Mouse (Mus musculus) retina, postnatal 7 days (tissue): ENCODE measurements around the gene Ttc16.

ENCODE experiments used
- DNase-seq: peaks from one replicate; pipeline ENCODE4 v3.0.0-alpha.2; 2012; ENCODE audit warnings: low read depth, low spot score

Ttc16 gene

GRCm38 (mm10) chr2:32718761-32719160 is 56.7 kb downstream of the Ttc16 start:
- DNase-seq, result no peak

DNA sequence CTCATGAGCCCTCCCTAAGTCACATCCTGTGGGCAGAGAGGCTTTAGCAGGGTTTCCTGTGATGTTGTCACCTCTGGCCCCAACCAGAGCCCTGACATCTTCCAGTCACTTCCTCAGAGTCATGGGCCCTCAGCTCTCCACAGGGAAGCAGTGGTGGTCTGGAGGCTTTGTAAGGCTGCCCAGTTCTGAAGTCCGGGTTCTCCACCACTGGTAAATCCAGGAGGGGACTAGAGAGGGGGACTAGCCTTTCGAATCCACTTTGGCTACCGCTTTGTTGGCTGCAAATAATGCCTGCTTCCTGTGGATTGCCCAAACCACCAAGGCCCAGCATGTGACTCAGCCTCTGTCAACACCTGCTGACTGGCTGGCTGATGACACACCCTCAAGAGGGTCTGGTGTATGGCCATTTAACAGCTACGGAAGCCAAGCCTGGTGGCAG is 60.4 kb downstream of the Ttc16 start:
- DNase-seq, result no peak

- no peak for DNase-seq
These were observed 61.1 kb downstream of the Ttc16 start for GRCm38 (mm10) chr2:32714117-32714986.

DNA sequence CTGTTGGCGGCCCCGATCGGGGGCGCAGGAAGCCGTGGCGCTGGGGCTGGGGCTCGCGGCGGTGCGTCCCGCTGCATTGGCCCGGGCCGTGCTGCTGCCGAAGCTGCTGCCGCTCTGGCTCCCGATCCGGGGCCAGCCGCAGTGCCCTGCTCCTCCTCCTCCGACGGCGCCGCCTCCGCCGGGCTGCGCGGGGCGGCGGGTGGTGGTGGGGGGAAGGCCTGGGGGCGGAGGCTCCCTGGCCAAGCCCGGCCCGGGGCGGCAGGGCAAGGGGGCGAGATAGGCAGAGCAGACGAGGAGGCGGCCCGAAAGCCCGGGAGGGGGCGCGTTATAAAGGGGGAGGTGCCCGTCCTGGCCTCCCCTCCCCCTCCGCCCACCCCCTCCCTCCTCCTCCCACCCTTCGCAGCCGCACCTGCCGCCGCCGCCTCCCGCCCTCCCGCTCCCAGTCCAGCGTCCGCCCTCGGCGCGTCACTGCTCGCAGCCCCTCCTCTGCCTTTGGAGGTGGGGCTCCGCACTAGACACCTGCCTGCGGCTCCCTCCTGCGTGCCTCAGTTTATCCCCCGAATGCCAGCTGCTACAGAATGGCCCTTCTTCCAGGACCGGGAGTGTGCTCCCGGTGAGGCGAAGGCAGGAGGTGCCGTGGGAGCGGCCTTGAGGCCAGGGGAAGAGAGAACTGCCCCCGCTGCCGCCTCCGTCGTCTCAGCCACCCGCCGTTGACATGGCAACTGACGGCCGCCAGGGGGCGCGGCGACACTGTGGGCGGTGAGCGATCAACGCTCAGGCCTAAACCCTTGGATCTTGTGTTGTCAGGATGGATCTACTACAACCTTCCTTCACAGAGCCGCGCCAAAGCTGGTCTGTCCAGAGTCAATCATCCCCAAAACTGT is 62.3 kb downstream of the Ttc16 start, which contains the start of gene Cdk9:
Gene Cdk9, minus strand, starts transcription at position 143 of the 884 bp plus-strand sequence.
- DNase-seq, result peak; percentile 89

- DNase-seq, result peak; percentile 89
These were observed 62.9 kb downstream of the Ttc16 start for GRCm38 (mm10) chr2:32712586-32712933.

DNA sequence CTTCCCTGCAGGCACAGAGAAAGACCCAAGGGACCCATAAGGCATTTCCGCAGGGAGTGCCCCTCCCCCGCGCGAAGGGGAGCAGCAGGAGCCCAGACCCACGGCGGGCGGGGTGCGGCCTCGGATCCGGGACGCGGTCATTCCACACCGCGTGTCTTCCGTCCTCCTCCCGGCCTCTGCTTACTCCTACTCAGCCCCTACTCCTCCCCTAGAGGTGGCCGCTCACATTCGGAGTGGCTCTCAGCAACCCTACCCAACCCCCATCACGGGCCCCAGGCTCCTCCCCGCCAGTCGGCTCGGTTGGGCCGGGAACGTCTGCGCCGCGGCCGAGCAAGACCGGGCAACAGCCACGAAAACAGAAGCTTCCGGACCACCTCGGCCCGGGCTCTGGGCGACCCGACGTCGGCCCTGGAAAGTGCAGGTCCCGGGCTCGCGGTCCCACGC is 63.3 kb downstream of the Ttc16 start:
- DNase-seq, result no peak

DNA sequence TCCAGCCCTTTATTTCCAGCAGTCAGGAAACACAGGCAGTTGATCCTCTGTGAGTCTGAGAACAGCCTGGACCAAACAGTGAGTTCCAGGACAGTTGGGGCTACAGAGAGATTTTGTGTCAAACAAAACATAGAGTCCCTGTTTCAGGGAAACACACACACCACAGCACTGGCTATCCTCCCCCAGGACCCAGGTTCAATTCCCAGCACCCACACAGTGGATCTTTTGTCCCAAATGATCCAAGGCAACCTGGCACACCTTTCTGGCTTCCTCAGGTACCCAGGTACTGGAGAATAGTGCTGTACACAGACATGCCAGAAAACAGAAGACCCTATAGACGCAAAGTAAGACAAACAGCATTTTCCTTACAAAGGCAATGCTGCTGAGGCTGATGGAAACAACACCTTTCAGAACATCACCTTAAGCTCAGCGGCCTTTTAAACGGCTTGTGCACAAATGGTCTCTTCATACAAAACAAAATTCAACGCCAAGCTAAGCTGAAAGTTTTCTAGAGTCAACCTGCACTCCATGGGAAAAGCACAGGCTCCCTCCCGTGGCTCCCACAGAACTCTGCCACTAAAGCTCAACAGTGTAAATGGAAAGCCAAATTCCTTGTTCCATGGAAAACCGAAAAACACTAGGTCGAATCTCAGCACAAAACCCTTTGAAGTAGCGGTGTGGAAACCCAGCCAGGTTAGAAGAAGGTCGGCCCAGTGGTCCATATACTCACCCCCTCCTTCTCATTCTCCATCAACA is 64.0 kb downstream of the Ttc16 start:
- no peak for DNase-seq

- no peak for DNase-seq
These were observed 65.0 kb downstream of the Ttc16 start for GRCm38 (mm10) chr2:32710425-32710824.

GRCm38 (mm10) chr2:32709521-32710137 is 65.8 kb downstream of the Ttc16 start:
- DNase-seq, result no peak

GRCm38 (mm10) chr2:32708643-32709042 is 66.8 kb downstream of the Ttc16 start:
- no peak for DNase-seq
